Mouse (Mus musculus): Measurements from ENCODE around the gene Ccdc155. TPM values are rescaled to one million over a fixed set of nuclear protein-coding genes. Genes with fewer than 3 reads are reported as not detected.
"Not testable (repeated sequence)": the region's sequence is repeated elsewhere in the genome, so short reads cannot be mapped to it uniquely, and the experiment has no call there.

The Ccdc155 gene
- polyA plus RNA-seq, 1 experiment: not detected

DNA sequence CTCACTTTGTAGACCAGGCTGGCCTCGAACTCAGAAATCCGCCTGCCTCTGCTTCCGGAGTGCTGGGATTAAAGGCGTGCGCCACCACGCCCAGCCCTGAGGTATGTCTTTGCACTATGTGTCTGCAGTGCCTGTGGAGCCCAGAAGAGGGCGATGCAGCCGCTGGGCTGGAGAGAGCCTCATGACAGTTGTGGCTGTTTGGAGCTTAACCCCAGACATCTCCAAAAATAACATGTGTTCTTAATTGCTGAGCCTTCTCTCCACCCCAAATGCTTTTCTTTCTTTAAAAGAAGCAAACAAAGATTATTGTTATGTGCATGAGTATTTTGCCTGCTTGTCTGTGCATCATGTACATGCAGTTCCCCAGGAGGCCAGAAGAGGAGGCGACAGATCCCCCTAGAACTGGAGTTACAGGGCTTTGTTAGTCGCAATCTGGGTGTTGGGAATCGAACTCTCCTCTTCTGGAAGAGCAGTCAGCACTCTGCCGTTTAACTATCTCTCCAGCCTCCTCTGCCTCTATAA is 49.6 kb downstream of the Ccdc155 start:
- no peak overlapping the region for H3ac ChIP-seq (ENCODE audit: control insufficient read depth, insufficient read length, low read depth)
- TF ChIP-seq MYOD1 (IDR thresholded peaks at IDR 0.05; ENCODE audit: control insufficient read depth, insufficient read length, low read depth) (no peak), CEBPB (IDR thresholded peaks at IDR 0.05; ENCODE audit: low read depth) (no peak), USF1 (IDR thresholded peaks at IDR 0.05; ENCODE audit: low read depth) (no peak), MAX (IDR thresholded peaks at IDR 0.05) (no peak), CTCF (IDR thresholded peaks at IDR 0.05; ENCODE audit: control insufficient read depth, insufficient read depth, insufficient read length) (peak; percentile 28), FOSL1 (IDR thresholded peaks at IDR 0.05; ENCODE audit: insufficient read depth, low read length, poor library complexity, severe bottlenecking) (no peak)
- no peak overlapping the region for H3K4me3 ChIP-seq (ENCODE audit: insufficient read depth, poor library complexity, severe bottlenecking)
- no peaks in the 10 kb centered on the region for H3K79me3 ChIP-seq (ENCODE audit: low read depth)
- no peaks in the 10 kb centered on the region for H3K36me3 ChIP-seq (ENCODE audit: control insufficient read depth, insufficient read depth)
- H3K27me3 ChIP-seq (ENCODE audit: control insufficient read depth, insufficient read depth, insufficient read length): no peaks in the 10 kb centered on the region
- H3K79me2 ChIP-seq (ENCODE audit: control insufficient read depth, insufficient read depth): peaks cover 6% of the 10 kb centered on the region

DNA sequence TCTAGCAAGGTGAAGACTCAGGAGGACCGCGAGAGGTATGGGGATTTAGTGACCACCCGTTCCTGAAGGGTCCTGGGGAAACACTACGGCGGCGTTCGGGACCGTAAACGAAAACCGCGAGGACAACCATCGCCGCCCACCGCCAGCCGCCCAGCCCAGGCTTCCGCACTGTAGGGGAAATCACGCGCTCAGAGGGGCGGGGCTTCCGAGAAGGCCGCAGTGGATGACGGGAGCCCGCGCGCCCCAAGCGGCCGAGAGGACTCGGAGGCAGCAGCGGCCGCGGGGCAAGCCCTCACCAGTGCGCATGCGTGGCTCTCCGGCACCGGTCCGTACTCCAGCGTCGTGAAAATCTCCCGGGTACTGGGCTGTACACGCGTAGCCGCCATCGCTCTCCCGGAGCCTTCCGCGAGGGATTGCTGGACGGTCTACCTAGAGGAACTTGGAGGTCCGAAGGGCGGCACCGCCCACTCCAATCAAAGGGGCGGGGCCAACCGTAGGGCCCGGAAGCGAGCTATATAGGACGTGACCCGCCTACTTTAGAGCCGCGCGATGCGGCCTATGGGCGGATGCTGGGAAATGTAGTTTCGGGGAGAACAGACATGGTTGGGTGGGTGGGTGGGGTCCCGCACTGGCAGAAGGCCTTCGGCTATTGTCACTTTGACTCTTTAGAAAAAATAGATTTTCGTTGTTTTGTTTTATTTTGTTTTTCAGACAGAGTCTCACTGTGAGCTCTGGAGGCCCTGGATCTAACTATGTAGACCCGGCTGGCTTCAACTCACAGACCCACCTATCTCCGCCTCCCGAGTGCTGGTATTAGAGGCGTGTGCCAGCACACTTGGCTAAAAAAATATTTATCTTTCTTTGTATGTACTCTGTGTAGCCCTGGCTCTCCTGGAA is 50.3 kb downstream of the Ccdc155 start, which contains the start of the genes Pih1d1 and Aldh16a1:
TSS of gene Pih1d1 (plus strand) at position 208 of the 897 bp plus-strand sequence.
TSS of gene Aldh16a1 (minus strand) at position 489 of the 897 bp plus-strand sequence.
- no peak for TF ChIP-seq MYOD1 (IDR thresholded peaks at IDR 0.05; ENCODE audit: control insufficient read depth, insufficient read length, low read depth)
- TF ChIP-seq CTCF (IDR thresholded peaks at IDR 0.05; ENCODE audit: control insufficient read depth, insufficient read depth, insufficient read length): peak; percentile 50
- TF ChIP-seq MAX (IDR thresholded peaks at IDR 0.05): no peak
- no peak for TF ChIP-seq USF1 (IDR thresholded peaks at IDR 0.05; ENCODE audit: low read depth)
- no peak for TF ChIP-seq MYOG (IDR thresholded peaks at IDR 0.05; ENCODE audit: control insufficient read depth, extremely low read depth, insufficient read length)
- TF ChIP-seq FOSL1 (IDR thresholded peaks at IDR 0.05; ENCODE audit: insufficient read depth, low read length, poor library complexity, severe bottlenecking): no peak
- no peak for TF ChIP-seq CEBPB (IDR thresholded peaks at IDR 0.05; ENCODE audit: low read depth)
- H3K79me2 ChIP-seq (ENCODE audit: control insufficient read depth, insufficient read depth): peaks cover 6% of the 10 kb centered on the region
- no peaks in the 10 kb centered on the region for H3K27me3 ChIP-seq (ENCODE audit: control insufficient read depth, insufficient read depth, insufficient read length)
- H3K4me3 ChIP-seq (ENCODE audit: insufficient read depth, poor library complexity, severe bottlenecking): peak within 1 kb of the TSS; percentile 55
- no peaks in the 10 kb centered on the region for H3K79me3 ChIP-seq (ENCODE audit: low read depth)
- no peaks in the 10 kb centered on the region for H3K36me3 ChIP-seq (ENCODE audit: control insufficient read depth, insufficient read depth)
- peak within 1 kb of the TSS; percentile 85 for H3ac ChIP-seq (ENCODE audit: control insufficient read depth, insufficient read length, low read depth)

GRCm38 (mm10) chr7:45153586-45153985 is 51.1 kb downstream of the Ccdc155 start:
- Histone ChIP-seq H3K36me3 (ENCODE audit: control insufficient read depth, insufficient read depth) (no peaks in the 10 kb centered on the region), H3K79me2 (ENCODE audit: control insufficient read depth, insufficient read depth) (peaks cover 6% of the 10 kb centered on the region), H3K4me3 (ENCODE audit: insufficient read depth, poor library complexity, severe bottlenecking) (peak overlapping the region; percentile 55), H3ac (ENCODE audit: control insufficient read depth, insufficient read length, low read depth) (peak overlapping the region; percentile 85), H3K27me3 (ENCODE audit: control insufficient read depth, insufficient read depth, insufficient read length) (no peaks in the 10 kb centered on the region), H3K79me3 (ENCODE audit: low read depth) (no peaks in the 10 kb centered on the region)
- TF ChIP-seq FOSL1 (IDR thresholded peaks at IDR 0.05; ENCODE audit: insufficient read depth, low read length, poor library complexity, severe bottlenecking): no peak
- no peak for TF ChIP-seq CEBPB (IDR thresholded peaks at IDR 0.05; ENCODE audit: low read depth)
- TF ChIP-seq MYOG (IDR thresholded peaks at IDR 0.05; ENCODE audit: control insufficient read depth, extremely low read depth, insufficient read length): no peak
- no peak for TF ChIP-seq MYOD1 (IDR thresholded peaks at IDR 0.05; ENCODE audit: control insufficient read depth, insufficient read length, low read depth)
- no peak for TF ChIP-seq USF1 (IDR thresholded peaks at IDR 0.05; ENCODE audit: low read depth)
- TF ChIP-seq CTCF (IDR thresholded peaks at IDR 0.05; ENCODE audit: control insufficient read depth, insufficient read depth, insufficient read length): no peak
- TF ChIP-seq MAX (IDR thresholded peaks at IDR 0.05): no peak

- H3K27me3 ChIP-seq (ENCODE audit: control insufficient read depth, insufficient read depth, insufficient read length); H3K36me3 ChIP-seq (ENCODE audit: control insufficient read depth, insufficient read depth); H3K4me3 ChIP-seq (ENCODE audit: insufficient read depth, poor library complexity, severe bottlenecking); H3ac ChIP-seq (ENCODE audit: control insufficient read depth, insufficient read length, low read depth); H3K79me2 ChIP-seq (ENCODE audit: control insufficient read depth, insufficient read depth); H3K79me3 ChIP-seq (ENCODE audit: low read depth): not testable (repeated sequence)
Measured at GRCm38 (mm10) chr7:45153052-45153451, 51.6 kb downstream of the Ccdc155 start.

GRCm38 (mm10) chr7:45151303-45151702 is 53.4 kb downstream of the Ccdc155 start:
- Histone ChIP-seq H3K4me3 (ENCODE audit: insufficient read depth, poor library complexity, severe bottlenecking) (no peak overlapping the region), H3K27me3 (ENCODE audit: control insufficient read depth, insufficient read depth, insufficient read length) (no peaks in the 10 kb centered on the region), H3ac (ENCODE audit: control insufficient read depth, insufficient read length, low read depth) (no peak overlapping the region), H3K36me3 (ENCODE audit: control insufficient read depth, insufficient read depth) (no peaks in the 10 kb centered on the region), H3K79me3 (ENCODE audit: low read depth) (no peaks in the 10 kb centered on the region), H3K79me2 (ENCODE audit: control insufficient read depth, insufficient read depth) (peaks cover 6% of the 10 kb centered on the region)
- TF ChIP-seq CEBPB (IDR thresholded peaks at IDR 0.05; ENCODE audit: low read depth) (no peak), CTCF (IDR thresholded peaks at IDR 0.05; ENCODE audit: control insufficient read depth, insufficient read depth, insufficient read length) (no peak), MYOD1 (IDR thresholded peaks at IDR 0.05; ENCODE audit: control insufficient read depth, insufficient read length, low read depth) (no peak), MAX (IDR thresholded peaks at IDR 0.05) (no peak), USF1 (IDR thresholded peaks at IDR 0.05; ENCODE audit: low read depth) (no peak), FOSL1 (IDR thresholded peaks at IDR 0.05; ENCODE audit: insufficient read depth, low read length, poor library complexity, severe bottlenecking) (no peak), MYOG (IDR thresholded peaks at IDR 0.05; ENCODE audit: control insufficient read depth, extremely low read depth, insufficient read length) (no peak)

All from C2C12 (cell line).